Mouse (Mus musculus) cerebellum, adult 2 months (tissue): Measurements from ENCODE around the gene Crb2. TPM values are rescaled to one million over a fixed set of nuclear protein-coding genes. Genes with fewer than 3 reads are reported as not detected.

Experiments
- DNase-seq, 2 experiments: peaks; one replicate each; pipeline ENCODE4 v3.0.0; 2021
- H3K27ac ChIP-seq: fragments of 200-500 bp; 2 replicates; pipeline ENCODE4 v1.5.1; 2012; ENCODE audit warnings: low read length, control low read depth, inconsistent platforms; ENCODE audit not compliant: insufficient read depth
- H3K27me3 ChIP-seq: fragments of 200-500 bp; 2 replicates; pipeline ENCODE4 v1.6.1; 2012; ENCODE audit warnings: inconsistent platforms, mild to moderate bottlenecking, low read length, moderate library complexity; ENCODE audit not compliant: control insufficient read depth, insufficient read depth
- H3K4me1 ChIP-seq: fragments of 200-500 bp; 2 replicates; pipeline ENCODE4 v1.6.1; 2011; ENCODE audit warnings: low read length; ENCODE audit not compliant: control insufficient read depth, insufficient read depth
- H3K4me3 ChIP-seq: fragments of 200-500 bp; replicated peaks from 2 replicates; pipeline ENCODE3; 2011; ENCODE audit warnings: mild to moderate bottlenecking, low read depth, low read length, control low read depth; ENCODE audit not compliant: insufficient read depth
- CTCF ChIP-seq: fragments of 200-500 bp; IDR thresholded peaks from 2 replicates; pipeline ENCODE4 v1.5.1; 2011; ENCODE audit warnings: low read depth, mild to moderate bottlenecking, control low read depth, low read length, moderate library complexity, borderline replicate concordance; ENCODE audit not compliant: insufficient read depth
- POLR2A ChIP-seq: fragments of 200-500 bp; IDR thresholded peaks from 2 replicates; pipeline ENCODE4 v1.6.1; 2011; ENCODE audit warnings: low read length, control low read depth, borderline replicate concordance; ENCODE audit not compliant: insufficient read depth
- WGBS: fragments of 180-500 bp; shearing (Covaris S2); methylation state at CpG from one replicate; pipeline ENCODE4 v1.1.7; 2018; 5-methylcytosine and 5-hydroxymethylcytosine counted together
- polyA plus RNA-seq: library from polyadenylated mRNA; depleted of rRNA; stranded (reverse); fragments of >200 nt; gene quantifications from 2 replicates; pipeline ENCODE4 v1.2.3, GENCODE M21; 2012

The Crb2 gene
- polyA plus RNA-seq, 1 experiment, result 1.1 TPM

DNA sequence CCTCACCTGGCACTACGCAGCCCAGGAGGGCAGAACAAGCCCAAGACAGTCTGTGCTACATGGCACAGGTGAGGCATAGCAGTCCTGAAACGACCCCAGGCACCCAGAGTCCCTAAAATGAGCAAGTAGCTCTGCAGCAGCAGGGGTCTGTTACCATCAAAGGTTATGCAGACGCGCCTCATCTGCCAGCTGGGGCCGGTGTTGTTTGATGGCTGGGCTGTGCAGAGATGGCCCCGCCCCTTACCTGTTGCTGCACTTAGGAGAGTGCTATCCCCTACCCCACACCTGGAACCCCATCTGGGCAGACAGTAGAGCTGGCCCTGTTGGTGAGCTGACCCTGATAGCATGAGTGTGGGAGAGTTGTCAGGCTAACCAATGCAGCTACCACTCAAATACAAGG is 15.4 kb upstream of the Crb2 start:
- whole genome bisulfite sequencing, result 70% methylated on average over 6 of the region's 6 CpGs
- no peak overlapping the region for H3K27ac ChIP-seq
- DNase-seq, result no peak
- H3K27me3 ChIP-seq, result no peaks in the 10 kb centered on the region
- no peak overlapping the region for H3K4me3 ChIP-seq
- TF ChIP-seq CTCF, result no peak
- no peak for TF ChIP-seq POLR2A
- peaks cover 36% of the 10 kb centered on the region for H3K4me1 ChIP-seq

DNA sequence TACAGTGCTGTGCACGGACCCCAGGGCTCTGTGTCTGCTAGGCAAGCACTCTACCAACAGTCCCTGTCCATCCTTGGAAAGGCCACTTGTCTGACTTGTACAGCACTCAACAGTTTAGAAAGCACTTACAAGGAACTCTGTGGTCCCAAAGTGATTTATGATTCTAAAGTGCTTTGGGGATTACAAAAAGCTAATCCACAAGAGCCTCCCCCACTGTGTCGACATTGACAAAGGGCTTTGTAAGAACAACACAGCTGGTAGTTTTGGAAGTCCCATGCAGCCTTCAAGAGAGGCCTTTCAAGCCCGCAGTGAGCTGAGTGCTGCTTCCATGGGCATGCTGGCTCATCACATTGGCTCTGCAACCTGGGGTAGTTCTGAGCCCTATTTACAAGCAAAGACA is 12.4 kb upstream of the Crb2 start:
- DNase-seq, result no peak
- 78% methylated on average over 3 of the region's 3 CpGs for WGBS
- H3K27ac ChIP-seq, result no peak overlapping the region
- peaks cover 18% of the 10 kb centered on the region for H3K4me1 ChIP-seq
- no peak for TF ChIP-seq POLR2A
- TF ChIP-seq CTCF, result no peak
- H3K4me3 ChIP-seq, result no peak overlapping the region
- no peaks in the 10 kb centered on the region for H3K27me3 ChIP-seq

- no peak for DNase-seq
- 98% methylated on average over 2 of the region's 2 CpGs for WGBS
- Histone ChIP-seq H3K4me1 (peaks cover 18% of the 10 kb centered on the region), H3K27ac (no peak overlapping the region), H3K4me3 (no peak overlapping the region), H3K27me3 (no peaks in the 10 kb centered on the region)
- TF ChIP-seq POLR2A, result no peak
- TF ChIP-seq CTCF, result no peak
Measured at GRCm38 (mm10) chr2:37764514-37764913, 11.5 kb upstream of the Crb2 start.

- H3K4me3 ChIP-seq, result no peak overlapping the region
- TF ChIP-seq POLR2A (no peak), CTCF (no peak)
- peaks cover 18% of the 10 kb centered on the region for H3K4me1 ChIP-seq
- H3K27ac ChIP-seq, result no peak overlapping the region
- 20% methylated on average over 21 of the region's 21 CpGs for WGBS
- no peak for DNase-seq
- no peaks in the 10 kb centered on the region for H3K27me3 ChIP-seq
Measured at GRCm38 (mm10) chr2:37765082-37765483, 11.0 kb upstream of the Crb2 start.

- Histone ChIP-seq H3K4me3 (no peak overlapping the region), H3K27me3 (no peaks in the 10 kb centered on the region), H3K4me1 (peaks cover 22% of the 10 kb centered on the region), H3K27ac (no peak overlapping the region)
- whole genome bisulfite sequencing, result 70% methylated on average over 11 of the region's 11 CpGs
- TF ChIP-seq POLR2A, result no peak
- no peak for TF ChIP-seq CTCF
- DNase-seq, result no peak
Measured at GRCm38 (mm10) chr2:37766027-37766761, 9.9 kb upstream of the Crb2 start.

DNA sequence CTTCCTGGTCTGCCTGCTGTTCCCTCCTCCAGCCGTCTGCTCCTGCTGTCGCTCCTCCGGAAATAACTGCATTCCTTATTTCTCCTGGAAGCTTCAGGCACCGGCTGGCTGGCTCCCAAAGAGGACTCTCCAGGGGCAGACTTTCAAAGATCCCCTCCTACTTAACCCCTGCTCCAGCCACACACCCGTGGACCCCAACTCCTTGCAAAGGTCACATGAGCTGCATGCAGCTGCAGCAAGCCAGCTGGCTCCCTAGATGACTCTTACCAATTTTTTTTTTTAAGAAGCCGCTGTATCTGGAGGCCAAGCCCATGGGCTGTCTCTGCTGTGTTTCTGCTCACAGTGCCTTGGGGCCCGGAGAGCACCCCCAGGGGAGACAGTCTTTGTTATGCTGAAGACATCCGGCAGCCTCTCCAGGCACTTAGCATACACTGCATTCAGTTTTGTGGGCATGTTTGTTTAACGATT is 8.9 kb upstream of the Crb2 start:
- DNase-seq, result peak in 1 of 2 experiments; percentile 25
- WGBS, result 32% methylated on average over 9 of the region's 9 CpGs
- TF ChIP-seq POLR2A, result no peak
- no peak for TF ChIP-seq CTCF
- H3K27ac ChIP-seq, result no peak overlapping the region
- peaks cover 24% of the 10 kb centered on the region for H3K4me1 ChIP-seq
- H3K27me3 ChIP-seq, result no peaks in the 10 kb centered on the region
- no peak overlapping the region for H3K4me3 ChIP-seq

- WGBS, result 88% methylated on average over 3 of the region's 3 CpGs
- no peak for TF ChIP-seq POLR2A
- TF ChIP-seq CTCF, result no peak
- Histone ChIP-seq H3K4me3 (no peak overlapping the region), H3K27ac (no peak overlapping the region), H3K27me3 (no peaks in the 10 kb centered on the region), H3K4me1 (peaks cover 24% of the 10 kb centered on the region)
- no peak for DNase-seq
Measured at GRCm38 (mm10) chr2:37767739-37768138, 8.3 kb upstream of the Crb2 start.

GRCm38 (mm10) chr2:37768903-37769302 is 7.1 kb upstream of the Crb2 start:
- Histone ChIP-seq H3K4me3 (no peak overlapping the region), H3K27ac (no peak overlapping the region), H3K4me1 (peaks cover 24% of the 10 kb centered on the region), H3K27me3 (no peaks in the 10 kb centered on the region)
- WGBS, result 74% methylated on average over 2 of the region's 2 CpGs
- TF ChIP-seq POLR2A (no peak), CTCF (no peak)
- peak in 1 of 2 experiments; percentile 58 for DNase-seq
